Mouse (Mus musculus): ENCODE data around the gene Zfp536. TPM values are rescaled to one million over a fixed set of nuclear protein-coding genes. Genes with fewer than 3 reads are reported as not detected.

The Zfp536 gene
- polyA plus RNA-seq, 1 experiment: not detected

DNA sequence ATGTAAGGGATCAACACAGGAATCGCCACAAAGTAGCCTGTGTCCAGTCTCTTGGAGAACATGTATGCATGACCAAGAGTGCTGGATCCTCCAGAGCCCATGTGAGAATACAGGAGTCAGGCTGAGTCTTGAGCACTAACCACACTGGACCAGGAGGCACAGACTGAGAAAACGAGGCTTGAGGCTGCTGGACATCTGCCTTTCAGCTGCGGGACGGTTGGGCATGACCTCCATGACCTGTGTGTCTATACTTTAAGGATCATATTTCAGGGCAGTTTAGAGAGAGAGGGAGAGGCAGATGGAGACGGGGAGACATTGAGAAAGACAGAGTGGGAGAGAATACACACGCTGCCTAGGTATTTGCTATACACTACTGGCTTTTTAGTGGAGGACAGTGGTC, 229.4 kb downstream of the Zfp536 start:
- Histone ChIP-seq H3K4me3 (ENCODE audit: insufficient read depth, low read length) (no peak overlapping the region), H3K4me1 (ENCODE audit: control insufficient read depth, insufficient read depth, low read length) (no peaks in the 10 kb centered on the region), H3K27ac (ENCODE audit: insufficient read depth, low read depth, low read length) (no peak overlapping the region)
- TF ChIP-seq CTCF (IDR thresholded peaks at IDR 0.05; ENCODE audit: low read depth, low read length) (no peak), POLR2A (IDR thresholded peaks at IDR 0.05; ENCODE audit: borderline replicate concordance, low read depth, low read length) (no peak)

DNA sequence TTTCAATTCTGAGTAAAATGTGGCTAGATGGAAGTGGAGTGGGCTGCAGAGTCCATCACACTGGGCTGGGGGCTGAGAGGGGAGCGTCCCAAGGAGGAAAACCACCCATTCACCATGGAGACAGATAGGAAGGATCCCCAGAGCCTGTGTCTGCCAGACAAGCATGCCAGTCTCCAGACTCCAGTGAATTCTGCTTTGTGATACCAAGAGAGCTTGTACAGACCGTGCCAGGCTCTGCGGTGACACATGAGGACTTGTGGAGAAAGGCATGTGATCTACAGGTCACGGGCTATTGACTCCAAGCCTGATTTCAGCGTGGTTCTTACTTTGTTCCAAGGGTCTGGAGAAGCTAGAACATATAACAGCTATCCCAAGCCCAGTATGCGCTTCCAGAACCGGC, 230.5 kb downstream of the Zfp536 start:
- H3K4me3 ChIP-seq (ENCODE audit: insufficient read depth, low read length): no peak overlapping the region
- no peaks in the 10 kb centered on the region for H3K4me1 ChIP-seq (ENCODE audit: control insufficient read depth, insufficient read depth, low read length)
- no peak for TF ChIP-seq CTCF (IDR thresholded peaks at IDR 0.05; ENCODE audit: low read depth, low read length)
- no peak for TF ChIP-seq POLR2A (IDR thresholded peaks at IDR 0.05; ENCODE audit: borderline replicate concordance, low read depth, low read length)

DNA sequence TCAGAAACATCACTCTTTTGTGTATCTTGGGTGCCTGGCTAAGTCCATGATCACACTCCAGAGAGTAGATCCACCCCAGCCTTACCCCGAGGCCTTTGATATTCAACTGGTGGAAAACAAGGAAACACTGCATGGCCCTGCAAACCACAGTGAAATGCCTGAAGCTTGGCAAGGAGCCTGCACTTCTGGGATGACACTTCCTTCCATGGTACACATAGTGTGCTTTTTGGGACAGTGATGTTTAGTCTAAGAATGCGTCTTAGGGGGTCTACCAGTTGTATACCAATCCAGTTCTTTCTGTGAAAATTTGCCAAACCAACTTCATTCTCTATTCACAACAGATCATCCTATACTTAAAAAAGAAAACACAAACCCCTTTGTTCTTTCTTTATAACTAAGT, 242.3 kb downstream of the Zfp536 start:
- no peaks in the 10 kb centered on the region for H3K4me1 ChIP-seq (ENCODE audit: control insufficient read depth, insufficient read depth, low read length)
- H3K4me3 ChIP-seq (ENCODE audit: insufficient read depth, low read length): no peak overlapping the region
- no peak for TF ChIP-seq CTCF (IDR thresholded peaks at IDR 0.05; ENCODE audit: low read depth, low read length)
- TF ChIP-seq POLR2A (IDR thresholded peaks at IDR 0.05; ENCODE audit: borderline replicate concordance, low read depth, low read length): no peak
- H3K27ac ChIP-seq (ENCODE audit: insufficient read depth, low read depth, low read length): no peak overlapping the region

More for the DNA sequence above, 230.5 kb downstream of the Zfp536 start:
- H3K27ac ChIP-seq (ENCODE audit: insufficient read depth, low read depth, low read length): no peak overlapping the region

DNA sequence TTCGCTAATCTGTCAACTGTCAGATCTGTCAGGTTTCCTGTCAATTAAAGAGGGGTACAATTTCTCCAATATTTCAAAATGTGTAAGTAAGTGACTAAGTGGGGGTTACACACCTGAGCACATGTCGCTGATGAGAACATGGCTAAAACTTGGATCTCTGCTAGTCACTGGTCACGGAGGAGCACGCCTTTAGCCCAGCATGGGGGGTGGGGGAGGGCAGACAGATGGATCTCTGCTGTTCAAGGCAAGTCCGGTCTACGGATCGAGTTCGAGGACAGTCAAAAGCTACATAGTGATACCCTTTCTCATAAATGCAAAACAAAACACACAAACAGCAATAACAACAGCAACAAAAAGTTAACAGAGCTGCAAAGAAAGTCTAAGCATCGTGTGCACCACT, 245.1 kb downstream of the Zfp536 start:
- TF ChIP-seq POLR2A (IDR thresholded peaks at IDR 0.05; ENCODE audit: borderline replicate concordance, low read depth, low read length) (no peak), CTCF (IDR thresholded peaks at IDR 0.05; ENCODE audit: low read depth, low read length) (no peak)
- no peaks in the 10 kb centered on the region for H3K4me1 ChIP-seq (ENCODE audit: control insufficient read depth, insufficient read depth, low read length)

DNA sequence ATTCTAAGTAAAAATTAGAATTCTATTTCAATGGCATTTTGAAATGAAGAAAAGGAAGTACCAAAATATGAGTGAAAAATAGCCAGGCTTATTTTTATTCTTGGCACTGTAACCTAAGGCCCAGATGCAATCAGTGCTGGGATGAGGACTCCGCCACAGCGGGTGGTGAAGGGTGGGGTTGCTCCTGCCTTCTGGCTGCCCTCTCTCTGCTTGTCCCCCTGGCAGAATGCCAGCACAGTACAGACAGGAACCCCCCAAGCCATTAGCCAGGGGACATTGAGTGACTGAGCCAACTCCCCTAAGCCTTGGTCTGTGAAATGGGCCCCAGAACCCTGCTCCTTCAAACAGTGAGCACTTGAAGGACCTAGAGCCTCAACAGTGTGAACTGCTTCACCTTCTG, 245.6 kb downstream of the Zfp536 start:
- no peak overlapping the region for H3K27ac ChIP-seq (ENCODE audit: insufficient read depth, low read depth, low read length)
- TF ChIP-seq CTCF (IDR thresholded peaks at IDR 0.05; ENCODE audit: low read depth, low read length) (no peak), POLR2A (IDR thresholded peaks at IDR 0.05; ENCODE audit: borderline replicate concordance, low read depth, low read length) (no peak)
- no peak overlapping the region for H3K4me3 ChIP-seq (ENCODE audit: insufficient read depth, low read length)
- no peaks in the 10 kb centered on the region for H3K4me1 ChIP-seq (ENCODE audit: control insufficient read depth, insufficient read depth, low read length)

More for the DNA sequence above, 245.1 kb downstream of the Zfp536 start:
- no peak overlapping the region for H3K4me3 ChIP-seq (ENCODE audit: insufficient read depth, low read length)
- H3K27ac ChIP-seq (ENCODE audit: insufficient read depth, low read depth, low read length): no peak overlapping the region

DNA sequence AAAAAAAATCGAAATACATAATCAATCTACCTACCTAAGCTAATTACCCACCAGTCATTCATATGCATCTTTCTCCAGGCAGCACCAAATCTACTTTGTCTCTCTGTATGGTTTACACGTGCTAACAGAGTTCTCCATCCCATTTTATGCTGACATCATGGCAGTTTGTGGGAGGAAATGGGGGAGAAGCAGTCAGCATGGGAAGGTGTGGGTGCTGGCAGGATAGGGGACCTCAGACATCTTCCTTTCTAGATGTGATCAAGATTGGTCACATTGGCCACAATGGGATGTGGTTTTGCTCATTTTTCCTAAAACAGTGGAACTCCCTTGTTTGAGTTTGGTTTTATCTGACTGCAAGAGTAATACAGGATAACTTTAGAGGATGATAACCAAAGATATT, 252.0 kb downstream of the Zfp536 start:
- TF ChIP-seq CTCF (IDR thresholded peaks at IDR 0.05; ENCODE audit: low read depth, low read length): no peak
- TF ChIP-seq POLR2A (IDR thresholded peaks at IDR 0.05; ENCODE audit: borderline replicate concordance, low read depth, low read length): no peak
- Histone ChIP-seq H3K4me3 (ENCODE audit: insufficient read depth, low read length) (no peak overlapping the region), H3K4me1 (ENCODE audit: control insufficient read depth, insufficient read depth, low read length) (no peaks in the 10 kb centered on the region), H3K27ac (ENCODE audit: insufficient read depth, low read depth, low read length) (no peak overlapping the region)

DNA sequence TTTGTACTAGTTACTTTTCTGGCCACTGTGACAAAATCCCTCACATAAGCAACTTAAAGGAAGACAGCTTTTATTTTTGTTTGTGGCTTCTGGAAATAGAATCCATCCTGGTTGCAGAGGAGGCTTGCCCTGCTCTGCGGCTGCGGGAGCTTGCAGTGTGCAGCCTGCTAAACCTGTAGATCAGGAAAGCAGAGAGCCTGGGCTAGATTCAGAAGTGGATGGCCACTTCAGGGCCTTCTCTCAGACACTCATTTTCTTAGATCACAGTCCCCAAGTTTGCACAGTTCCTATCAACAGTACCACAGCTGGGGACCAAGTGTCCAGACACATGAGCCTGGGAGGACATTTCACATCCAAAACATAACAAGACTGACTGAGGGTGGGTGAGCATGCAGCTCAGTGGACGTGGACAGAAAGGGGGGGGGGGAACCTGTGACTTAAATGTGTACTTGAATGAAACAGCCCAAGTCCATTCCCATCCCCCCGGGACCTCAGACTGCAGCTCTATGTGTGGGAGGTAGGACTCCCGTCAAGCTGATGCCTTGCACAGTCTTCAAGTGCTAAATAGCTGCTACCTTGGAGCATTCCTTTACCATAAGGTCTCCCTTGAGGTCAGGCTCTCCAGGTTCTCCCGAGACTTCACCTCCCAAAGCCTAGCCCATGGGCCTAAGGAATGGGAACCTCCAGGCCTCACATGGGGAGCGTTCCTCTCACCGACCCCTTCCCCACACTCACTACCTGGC, 262.3 kb downstream of the Zfp536 start:
- no peak overlapping the region for H3K4me3 ChIP-seq (ENCODE audit: insufficient read depth, low read length)
- TF ChIP-seq POLR2A (IDR thresholded peaks at IDR 0.05; ENCODE audit: borderline replicate concordance, low read depth, low read length) (no peak), CTCF (IDR thresholded peaks at IDR 0.05; ENCODE audit: low read depth, low read length) (no peak)
- H3K27ac ChIP-seq (ENCODE audit: insufficient read depth, low read depth, low read length): no peak overlapping the region
- no peaks in the 10 kb centered on the region for H3K4me1 ChIP-seq (ENCODE audit: control insufficient read depth, insufficient read depth, low read length)

DNA sequence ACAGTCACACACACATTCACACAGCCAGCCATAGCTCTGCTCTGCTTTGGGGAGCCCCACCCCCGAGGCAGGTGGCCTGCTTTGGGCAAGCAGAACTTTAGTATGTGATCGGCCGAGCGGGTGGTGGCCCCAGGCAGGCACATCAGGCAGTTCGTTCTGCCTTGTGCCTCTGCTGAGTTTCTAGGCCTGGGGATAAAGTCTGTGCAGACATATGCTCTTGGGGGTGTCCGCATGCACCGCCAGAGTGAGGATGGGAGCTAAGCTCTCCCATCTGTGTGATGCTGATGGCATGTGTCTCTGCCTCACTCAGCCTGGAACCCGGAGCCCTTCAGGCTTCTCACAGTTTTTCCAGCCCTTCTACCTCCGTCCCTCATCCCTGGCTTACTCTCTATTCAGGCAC, 263.7 kb downstream of the Zfp536 start:
- Histone ChIP-seq H3K27ac (ENCODE audit: insufficient read depth, low read depth, low read length) (no peak overlapping the region), H3K4me3 (ENCODE audit: insufficient read depth, low read length) (no peak overlapping the region), H3K4me1 (ENCODE audit: control insufficient read depth, insufficient read depth, low read length) (no peaks in the 10 kb centered on the region)
- no peak for TF ChIP-seq POLR2A (IDR thresholded peaks at IDR 0.05; ENCODE audit: borderline replicate concordance, low read depth, low read length)
- TF ChIP-seq CTCF (IDR thresholded peaks at IDR 0.05; ENCODE audit: low read depth, low read length): no peak

DNA sequence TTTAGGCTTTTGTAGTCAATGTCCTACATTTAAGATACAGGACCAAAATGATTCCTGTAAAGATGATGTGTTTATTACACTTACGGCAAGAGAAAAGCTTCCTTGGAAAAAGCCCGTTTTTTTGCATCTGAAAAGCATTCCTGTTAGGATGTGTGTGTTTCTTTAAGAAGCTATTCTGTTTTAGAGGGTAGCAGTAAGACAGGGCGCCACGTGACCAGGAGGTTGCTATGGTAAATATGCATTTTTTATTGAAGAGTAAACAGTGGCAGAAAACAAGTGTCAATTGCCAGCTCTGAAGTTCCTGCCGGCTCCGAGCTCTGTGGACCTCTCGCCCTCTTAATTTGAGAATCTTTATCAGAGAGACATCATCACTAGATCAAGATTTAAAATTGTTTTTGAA, 267.9 kb downstream of the Zfp536 start:
- no peak overlapping the region for H3K4me3 ChIP-seq (ENCODE audit: insufficient read depth, low read length)
- no peaks in the 10 kb centered on the region for H3K4me1 ChIP-seq (ENCODE audit: control insufficient read depth, insufficient read depth, low read length)
- no peak overlapping the region for H3K27ac ChIP-seq (ENCODE audit: insufficient read depth, low read depth, low read length)
- no peak for TF ChIP-seq CTCF (IDR thresholded peaks at IDR 0.05; ENCODE audit: low read depth, low read length)
- no peak for TF ChIP-seq POLR2A (IDR thresholded peaks at IDR 0.05; ENCODE audit: borderline replicate concordance, low read depth, low read length)

DNA sequence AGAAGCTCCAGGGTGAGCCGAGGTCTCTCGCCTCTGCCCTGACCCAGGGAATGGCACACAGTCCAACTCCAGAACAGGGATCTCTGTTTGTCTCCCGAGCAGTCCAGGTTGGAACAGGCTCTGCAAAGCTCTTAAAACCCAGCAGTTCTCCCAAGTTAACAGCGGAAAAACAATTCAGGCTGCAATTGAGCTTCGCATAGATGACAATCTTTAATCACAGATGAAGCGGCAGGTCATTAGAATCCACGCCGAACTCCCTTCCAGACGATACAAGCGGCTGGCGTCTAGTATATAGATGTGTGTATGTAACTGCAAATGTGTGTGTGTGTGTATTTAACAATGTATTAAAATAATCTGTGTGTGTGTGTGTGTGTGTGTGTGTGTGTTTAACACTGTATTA, 268.3 kb downstream of the Zfp536 start:
- Histone ChIP-seq H3K4me3 (ENCODE audit: insufficient read depth, low read length) (no peak overlapping the region), H3K4me1 (ENCODE audit: control insufficient read depth, insufficient read depth, low read length) (no peaks in the 10 kb centered on the region), H3K27ac (ENCODE audit: insufficient read depth, low read depth, low read length) (no peak overlapping the region)
- no peak for TF ChIP-seq POLR2A (IDR thresholded peaks at IDR 0.05; ENCODE audit: borderline replicate concordance, low read depth, low read length)
- TF ChIP-seq CTCF (IDR thresholded peaks at IDR 0.05; ENCODE audit: low read depth, low read length): no peak

All from bone marrow macrophage, adult 2 months (primary cell).